Mouse (Mus musculus): ENCODE results near the gene Evx2.

The Evx2 gene

DNA sequence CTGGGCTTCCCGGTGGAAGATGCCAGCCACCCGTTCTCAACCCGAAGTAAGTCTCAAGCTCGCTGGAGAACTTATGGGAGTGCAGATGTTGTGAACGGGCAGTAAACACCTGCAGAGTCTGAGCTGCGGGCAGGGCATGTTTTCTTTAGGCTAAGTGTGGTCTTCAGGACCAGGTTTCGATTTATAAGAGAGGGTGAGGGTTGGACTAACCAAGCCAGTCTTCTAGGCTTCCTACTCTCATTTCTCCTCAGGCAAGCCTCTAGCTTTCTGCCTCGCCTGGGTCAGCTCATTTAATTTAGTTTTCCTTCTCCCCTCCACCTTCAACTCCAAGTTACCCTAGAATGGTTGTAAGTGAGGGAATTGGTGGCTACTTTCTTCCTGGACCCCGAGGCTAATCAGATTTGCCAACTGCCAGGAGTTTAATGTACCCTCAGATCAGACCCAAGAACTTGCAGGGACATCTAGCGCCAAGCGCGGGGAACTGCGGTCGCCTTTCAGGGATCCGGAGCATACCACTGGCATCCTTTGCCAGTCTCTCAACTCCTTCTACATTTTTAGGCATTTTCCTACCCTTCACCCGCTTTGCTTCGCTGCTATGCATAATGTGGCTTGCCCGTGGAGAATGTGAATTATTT, 4.1 kb upstream of the Evx2 start:
- DNase-seq (ENCODE audit: low read depth): no peak

DNA sequence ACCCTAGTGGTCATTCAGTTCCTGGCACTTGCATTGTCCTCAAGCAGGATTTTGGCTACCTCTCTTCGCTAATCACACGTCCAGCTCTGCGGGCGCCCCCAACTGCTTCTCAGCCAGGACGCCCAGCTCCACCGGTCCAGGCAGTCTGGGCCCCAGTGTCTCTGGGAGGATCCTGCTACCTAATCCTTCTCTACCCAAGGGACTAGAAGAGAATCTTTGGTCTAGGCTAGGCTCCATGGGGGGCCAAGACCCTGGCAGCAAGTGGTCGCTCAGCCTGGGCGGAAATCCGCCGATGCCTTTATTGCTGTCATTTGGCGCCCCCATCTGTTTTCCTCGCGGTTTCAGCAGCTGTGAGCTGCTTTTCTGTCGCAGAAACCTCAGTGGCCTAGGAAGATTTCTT, 2.3 kb upstream of the Evx2 start:
- DNase-seq (ENCODE audit: low read depth): no peak

DNA sequence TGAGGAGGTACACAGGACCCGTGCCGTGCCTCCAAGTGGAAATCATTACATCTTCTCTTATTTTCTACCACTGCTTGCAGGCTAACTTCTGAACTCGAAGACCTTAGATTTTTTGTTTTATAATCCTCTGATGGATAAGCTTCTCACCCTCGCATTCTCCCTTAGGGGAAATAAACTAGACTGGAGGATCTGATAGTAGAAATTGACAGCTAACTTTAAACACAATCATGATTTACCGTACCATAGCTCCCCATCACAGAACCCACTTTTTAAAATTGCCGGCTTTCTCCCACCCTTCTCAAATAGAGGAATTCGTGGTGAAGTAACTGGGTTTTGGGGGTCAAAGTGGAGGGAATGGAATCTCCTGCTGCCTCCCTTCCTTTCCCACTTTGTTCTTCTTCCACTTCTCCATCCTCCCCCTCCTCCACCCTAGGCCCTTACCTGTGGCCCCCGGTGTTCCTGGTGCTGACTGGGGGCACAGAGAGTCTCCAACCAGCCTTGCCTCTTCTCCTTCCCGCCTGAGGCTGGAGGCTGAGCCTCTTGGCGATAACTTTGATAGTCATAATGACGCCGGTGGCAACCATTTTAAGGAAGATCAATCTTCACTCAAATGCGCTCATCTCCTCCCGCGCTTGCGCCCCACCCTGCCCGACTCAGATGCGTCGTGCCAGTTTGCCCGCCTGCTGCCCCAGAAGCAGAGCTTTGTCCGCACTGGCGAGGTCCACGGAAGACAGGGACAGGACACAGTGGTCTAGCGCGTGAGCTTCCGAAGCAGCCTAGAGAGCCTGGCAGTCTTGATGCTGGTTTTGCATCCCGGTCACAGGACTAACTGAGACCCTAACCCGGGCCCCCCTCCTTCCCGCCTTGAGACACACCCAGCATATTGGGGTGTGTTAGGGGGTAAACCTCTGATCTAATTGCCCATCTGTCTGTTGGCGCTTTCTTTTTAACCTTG, 1.3 kb upstream of the Evx2 start:
- DNase-seq (ENCODE audit: low read depth): no peak

DNA sequence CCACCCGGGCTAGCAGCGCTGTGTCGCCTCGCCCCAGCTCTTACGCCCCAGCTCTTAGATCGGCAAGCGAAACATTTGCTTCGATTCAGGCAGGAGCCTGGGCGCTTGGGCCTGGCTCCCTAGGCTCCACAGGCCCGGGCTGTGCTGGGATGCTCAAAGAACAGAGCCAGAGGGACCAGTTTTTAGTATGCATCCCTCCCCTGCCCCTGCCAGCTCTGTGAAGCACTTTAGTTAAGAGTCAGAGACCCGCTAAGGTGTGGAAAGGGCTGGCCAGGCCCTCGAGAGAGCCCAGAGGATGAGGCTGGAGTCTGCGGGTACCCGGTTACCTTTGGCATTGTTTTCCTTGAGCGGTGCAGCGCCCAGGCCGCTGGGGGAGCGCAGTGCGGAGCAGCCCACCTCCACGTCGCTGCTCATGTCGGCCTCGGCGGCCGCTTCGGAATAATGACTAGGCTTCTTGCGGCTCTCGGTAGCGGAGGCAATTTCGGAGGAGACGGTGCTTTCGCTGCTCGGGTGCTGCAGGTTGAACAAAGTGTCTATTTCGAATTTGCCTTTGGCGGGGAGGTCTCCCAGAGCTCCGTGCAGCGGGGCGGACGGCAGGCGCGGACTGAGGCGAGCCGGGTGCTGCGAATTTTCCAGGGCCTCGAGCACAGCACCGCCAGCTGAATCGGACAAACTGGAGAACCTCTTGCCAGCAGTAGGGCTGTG, 538 bp downstream of the Evx2 start:
- DNase-seq (ENCODE audit: low read depth): no peak

DNA sequence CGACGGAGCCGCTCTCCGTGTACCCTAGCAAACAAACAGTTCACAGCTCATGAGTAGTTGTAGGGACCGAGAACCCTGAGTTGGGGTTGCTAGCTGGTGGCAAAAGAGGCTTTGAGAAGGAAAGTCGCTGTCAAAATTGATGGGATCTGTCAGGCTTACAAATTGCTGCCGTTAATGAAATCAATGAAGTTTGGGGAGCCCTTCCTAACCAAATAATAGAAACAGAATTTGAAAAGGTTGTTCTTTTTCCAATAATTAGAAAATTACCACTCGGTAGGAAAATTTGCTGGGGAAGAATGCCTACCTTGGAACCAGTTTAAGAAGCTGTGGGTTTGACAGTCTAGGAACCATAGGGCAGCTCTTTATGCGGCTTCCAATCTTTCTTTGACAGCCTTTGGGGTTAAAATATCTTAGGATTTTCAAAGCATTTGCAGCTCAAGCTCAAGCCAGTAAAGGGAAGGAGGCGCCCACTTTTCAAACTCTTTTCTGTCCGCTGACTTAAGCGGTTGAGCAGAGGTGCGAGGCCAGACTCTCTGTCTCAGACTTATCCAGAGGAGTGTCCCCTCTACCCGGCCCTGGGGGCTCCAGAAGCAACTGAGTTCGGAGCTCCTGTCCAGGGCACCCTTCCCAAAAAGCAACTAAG, 1.2 kb downstream of the Evx2 start:
- DNase-seq (ENCODE audit: low read depth): no peak

DNA sequence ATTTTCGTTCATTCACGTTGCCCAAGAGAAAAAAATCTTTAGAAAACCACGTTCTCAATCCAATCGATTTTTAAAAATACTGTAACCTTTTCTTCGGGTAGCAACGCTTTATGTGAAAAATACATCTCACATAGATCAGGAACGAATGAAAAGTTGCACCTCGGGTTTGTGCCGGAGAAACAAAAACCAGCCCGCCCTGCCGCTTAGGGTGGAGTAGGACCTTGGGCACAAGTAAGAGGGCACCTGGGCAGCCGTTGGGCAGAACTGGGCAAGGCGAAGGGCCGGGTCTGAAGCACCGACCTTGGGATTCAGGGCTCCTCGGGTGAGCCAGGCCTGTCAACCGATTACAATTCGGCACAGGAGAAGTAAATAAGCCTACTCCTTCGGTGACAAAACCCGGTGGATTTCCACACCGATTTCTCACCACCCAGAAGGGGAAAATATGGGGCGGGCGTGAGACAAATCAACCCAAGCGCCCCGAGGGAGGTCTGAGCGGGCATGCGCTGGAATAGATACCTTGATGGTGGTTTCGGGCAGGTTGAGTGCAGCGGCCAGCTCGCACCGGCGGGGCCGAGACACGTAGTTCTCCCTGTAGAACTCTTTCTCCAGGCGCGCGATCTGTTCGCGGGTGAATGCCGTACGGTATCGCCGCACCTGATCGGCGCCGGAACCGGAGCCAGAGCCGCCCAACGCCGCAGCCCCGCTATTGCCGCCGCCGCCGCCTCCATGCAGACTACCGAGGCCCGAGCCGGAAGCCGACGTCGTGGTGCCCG, 1.9 kb downstream of the Evx2 start:
- DNase-seq (ENCODE audit: low read depth): peak; percentile 39

DNA sequence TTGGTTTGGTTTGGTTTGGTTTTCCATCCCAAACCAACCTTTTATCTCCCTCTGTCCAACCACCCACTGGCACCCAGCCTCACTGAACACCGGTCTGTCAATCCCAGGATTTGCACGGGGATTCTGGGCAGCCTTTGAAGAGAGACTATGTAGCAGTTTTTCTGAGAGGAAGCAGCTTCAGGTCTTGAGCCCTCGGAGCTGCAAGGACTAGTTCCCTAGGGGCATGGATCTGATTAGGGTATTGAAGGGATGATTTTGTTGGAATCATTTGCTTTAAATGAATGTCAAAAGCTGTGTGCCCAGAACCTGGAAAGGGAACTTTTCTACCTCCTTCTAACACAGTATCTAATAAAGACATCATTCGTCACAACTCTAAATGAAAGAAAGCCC, 2.7 kb downstream of the Evx2 start:
- DNase-seq (ENCODE audit: low read depth): no peak

DNA sequence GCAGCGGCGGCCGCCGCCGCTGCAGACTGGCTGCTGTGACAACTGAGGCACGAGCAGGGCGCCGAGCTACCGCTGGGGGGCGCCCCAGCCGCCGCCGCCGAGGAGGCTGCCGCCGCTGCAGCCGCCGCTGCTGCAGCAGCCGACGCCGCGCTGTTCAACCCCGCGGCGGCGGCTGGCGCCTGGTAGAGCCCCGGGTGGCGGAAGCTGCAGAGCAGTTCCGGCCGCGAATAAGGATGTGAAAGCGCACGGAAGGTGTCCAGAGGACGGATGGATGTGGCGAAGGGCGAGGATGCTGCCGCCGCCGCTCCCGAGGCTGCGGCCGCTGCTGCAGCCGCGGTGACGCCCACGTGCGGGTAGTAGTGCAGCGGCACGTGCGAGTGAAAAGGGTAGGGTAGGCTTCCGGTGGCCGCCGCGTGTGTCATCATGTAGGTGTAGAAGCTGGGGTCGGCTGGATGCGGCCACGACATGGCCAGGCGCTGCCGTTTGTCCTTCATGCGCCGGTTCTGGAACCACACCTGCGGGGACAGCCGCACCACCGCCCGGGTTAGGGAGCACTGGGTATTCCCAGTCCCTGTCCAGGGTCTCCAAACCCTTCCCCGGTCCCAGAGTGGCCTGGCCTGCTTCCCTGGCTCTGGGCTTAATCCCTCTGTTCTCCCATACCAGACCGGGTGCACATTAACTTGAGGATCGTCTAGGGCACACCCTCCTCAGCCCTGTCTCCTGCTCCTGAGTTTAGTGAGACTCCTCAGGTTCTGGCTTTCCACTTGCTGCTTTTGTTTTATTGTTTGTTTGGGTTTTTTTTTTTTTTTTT, 3.3 kb downstream of the Evx2 start:
- peak; percentile 45 for DNase-seq (ENCODE audit: low read depth)

DNA sequence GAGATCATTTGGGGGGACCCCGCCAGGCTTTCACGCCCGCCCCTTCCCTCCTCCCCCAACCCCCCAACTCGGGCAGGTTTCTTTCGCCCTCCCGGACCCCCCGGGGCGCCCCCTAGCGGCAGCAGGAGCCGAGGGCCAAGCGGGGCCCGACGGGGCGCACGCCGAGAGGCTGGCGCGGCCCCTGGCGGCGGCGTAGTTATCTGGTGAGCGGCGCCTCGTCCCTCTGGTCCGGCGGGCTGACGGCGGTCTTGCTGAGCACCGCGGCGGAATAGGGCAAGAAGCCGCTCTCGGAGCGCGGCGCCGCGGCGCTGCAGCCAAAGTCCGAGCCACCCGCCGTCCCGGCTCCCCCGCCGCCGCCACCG, 4.0 kb downstream of the Evx2 start:
- DNase-seq (ENCODE audit: low read depth): no peak

DNA sequence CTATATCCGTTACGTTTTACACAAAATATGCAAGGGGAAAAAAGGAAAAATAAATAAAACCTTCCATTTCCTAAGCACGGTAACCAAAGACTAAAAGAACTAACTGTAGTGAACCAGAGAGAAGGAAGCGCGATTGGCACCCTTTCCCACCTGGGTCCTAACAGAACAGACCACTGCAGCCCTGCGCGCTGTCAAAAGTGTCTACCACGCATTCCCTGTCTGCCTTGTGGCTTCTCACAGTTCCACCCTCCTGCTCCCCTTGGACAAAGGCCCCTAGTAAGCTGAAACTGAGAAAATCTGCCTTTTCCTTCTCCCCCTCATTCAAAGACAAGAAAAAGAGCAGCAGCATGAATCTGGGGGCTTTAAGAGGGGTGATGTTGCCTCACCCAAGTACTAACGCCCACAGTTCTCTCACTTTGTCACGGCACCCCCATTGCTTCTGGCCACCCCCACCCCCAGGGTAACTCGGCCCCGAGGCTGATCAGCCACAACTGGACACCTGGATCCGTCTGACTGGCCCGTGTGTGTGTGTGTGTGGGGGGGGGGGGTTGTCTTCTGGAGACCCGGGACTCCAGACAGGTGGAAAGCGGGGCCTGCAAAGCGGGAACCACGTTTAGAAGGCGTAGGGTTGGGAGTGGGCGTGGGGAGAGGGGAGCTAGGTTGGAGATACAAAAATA, 4.5 kb downstream of the Evx2 start:
- no peak for DNase-seq (ENCODE audit: low read depth)

DNA sequence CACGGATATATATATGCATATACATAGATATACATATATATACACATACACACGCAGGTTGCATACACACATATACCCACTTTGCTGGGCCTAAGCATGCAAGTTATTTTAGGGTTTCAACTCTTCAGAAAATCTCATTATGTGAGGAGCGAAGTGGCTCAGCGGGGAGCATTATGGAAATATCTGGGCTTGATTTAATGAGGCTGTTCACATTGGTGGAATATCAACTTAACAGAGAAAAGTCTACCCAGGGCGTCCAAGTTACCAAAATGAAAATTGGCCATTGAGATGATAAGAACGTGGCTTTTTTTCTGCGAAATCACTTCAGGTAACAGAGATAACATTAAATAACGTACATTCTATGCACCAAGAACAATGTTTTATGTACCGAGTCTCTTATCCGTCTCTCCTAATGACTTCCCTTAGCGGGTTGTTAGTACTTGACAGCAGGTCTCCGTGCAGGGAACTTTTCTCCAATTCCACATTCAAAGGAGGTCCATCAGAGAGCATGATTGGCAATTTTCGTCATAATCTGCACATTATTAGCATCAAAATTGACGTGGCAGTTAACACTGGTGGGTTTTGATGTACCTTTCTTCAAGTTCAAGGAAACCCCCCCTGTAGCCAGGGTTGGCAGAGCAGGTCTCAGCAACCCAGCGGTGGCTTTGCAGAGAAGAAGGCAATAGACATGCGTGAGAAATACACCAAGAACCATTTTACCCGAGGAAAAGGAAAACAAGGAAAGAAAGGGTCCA, 5.4 kb downstream of the Evx2 start:
- no peak for DNase-seq (ENCODE audit: low read depth)

DNA sequence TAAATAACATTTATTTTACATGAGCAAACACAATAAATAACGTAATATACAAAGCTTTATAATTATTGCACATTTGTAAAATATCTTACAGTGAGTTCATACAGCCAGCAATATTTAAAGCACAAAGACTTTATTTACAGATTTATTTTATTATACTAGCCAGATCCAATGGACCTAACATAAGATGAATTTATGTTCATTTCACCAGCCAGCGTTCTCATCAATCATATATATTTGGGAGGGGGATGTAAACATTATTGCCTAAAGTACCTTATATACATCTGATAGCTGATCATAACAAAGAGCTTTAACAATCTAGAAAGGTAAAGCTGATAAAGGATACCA, 6.4 kb downstream of the Evx2 start:
- no peak for DNase-seq (ENCODE audit: low read depth)

DNA sequence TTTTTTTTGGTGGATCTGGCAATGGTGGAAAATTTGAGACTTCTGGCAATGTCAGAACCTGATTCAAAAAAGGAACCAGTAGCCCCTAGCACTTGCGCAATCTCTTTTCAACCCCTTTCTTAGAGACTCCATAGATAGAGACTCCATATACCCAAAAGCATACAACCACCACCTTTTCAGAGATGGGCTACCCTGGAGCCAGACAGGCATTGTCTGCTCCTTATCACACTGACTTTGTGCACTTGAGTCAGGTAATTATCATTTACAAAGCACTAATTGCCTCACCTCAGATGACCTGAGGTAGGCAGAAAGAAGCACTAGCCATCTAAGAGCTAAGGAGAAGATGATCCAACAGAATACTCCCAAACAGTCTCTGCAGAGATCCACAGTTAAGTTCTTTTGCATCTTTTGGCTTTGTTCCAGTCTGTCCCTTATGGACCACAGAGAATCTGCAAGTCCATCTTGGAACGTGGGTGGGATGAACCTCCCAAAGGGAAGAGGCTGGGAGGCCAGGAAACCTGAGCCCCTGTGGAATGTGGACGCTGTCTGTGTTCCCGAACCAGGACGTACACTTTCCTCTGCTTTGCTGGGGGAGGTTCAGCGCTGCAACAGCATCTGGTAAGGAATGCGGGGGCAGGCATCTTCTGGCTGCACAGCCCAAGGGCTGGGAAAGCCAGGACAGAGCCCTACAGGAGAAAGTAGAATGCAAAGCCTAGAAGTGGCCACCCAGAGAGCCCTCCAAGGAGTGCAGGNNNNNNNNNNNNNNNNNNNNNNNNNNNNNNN, 12.1 kb downstream of the Evx2 start:
- no peak for DNase-seq (ENCODE audit: low read depth)

DNA sequence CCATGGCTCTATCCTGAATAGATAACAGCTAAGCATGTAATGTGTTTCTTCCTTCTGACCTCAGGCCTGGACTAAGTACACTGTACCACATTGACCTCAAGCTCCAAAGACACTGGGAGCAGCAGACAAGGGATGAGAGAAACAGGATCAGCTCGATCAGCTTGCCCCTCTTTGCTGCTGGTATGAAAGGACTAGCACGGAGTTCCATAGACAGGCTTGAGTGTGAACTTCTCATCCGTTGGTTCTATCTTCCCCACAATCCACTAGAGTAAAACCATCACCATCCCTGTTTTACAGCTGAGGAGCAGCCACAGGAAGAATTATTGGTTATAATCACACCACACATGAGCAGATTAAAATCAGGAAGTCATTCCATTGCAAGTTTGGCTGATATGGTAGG, 13.7 kb downstream of the Evx2 start:
- DNase-seq (ENCODE audit: low read depth): no peak

DNA sequence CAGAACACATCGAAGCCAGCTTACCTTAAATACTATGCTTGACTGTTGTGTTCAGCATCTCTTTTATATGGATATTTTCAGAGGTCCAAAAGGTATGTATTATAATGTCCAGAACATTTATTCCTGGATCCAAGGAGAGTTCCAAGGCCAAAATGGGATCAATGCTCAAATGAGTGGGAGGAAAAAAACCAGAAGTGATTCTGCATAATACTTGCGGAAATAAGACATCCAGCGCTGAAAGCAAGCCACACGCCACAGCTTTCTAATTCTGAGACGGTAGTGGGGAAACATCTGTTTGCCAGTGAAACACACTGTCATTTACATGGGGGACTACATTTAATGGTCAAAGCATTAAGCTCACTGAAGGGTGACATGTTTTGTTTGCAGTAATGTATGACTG, 16.9 kb downstream of the Evx2 start:
- DNase-seq (ENCODE audit: low read depth): no peak

DNA sequence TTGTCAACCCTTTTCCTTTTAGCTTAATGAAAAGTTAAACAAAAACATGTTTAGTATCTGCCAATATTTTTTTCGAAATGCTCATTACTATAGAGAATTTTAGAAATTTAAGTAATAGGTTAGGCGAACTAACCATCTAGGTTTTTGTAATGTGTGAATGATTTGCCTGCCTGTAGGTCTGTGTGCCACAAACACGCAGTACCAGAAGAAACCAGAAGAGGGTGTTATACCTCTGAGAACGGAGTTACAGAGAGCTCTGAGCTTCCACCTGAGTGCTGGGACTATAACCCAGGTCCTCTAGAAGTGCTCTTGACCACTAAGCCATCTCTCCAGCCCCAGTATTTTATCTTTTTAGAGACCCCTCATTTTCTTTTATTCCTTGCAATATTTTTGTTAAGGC, 23.9 kb downstream of the Evx2 start:
- no peak for DNase-seq (ENCODE audit: low read depth)

DNA sequence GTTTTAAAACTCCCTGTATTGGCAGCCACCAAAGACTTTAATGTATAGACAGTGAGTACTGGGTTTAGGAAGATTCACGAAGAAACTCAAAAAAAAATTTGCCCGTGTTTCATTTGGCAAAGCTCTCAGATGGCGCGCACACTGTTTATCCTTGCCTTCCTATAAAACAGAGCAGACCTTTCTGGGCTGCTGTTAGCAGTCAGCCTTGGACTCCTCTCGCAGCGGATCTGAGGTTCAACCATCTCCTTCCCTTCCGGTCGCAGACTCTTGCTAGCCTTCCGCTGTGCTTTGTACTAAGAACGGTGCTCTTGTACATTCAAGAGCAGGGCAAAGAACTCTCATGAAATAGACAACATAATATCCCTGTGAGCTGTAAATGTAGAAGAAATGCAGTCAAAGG, 39.0 kb downstream of the Evx2 start:
- no peak for DNase-seq (ENCODE audit: low read depth)

DNA sequence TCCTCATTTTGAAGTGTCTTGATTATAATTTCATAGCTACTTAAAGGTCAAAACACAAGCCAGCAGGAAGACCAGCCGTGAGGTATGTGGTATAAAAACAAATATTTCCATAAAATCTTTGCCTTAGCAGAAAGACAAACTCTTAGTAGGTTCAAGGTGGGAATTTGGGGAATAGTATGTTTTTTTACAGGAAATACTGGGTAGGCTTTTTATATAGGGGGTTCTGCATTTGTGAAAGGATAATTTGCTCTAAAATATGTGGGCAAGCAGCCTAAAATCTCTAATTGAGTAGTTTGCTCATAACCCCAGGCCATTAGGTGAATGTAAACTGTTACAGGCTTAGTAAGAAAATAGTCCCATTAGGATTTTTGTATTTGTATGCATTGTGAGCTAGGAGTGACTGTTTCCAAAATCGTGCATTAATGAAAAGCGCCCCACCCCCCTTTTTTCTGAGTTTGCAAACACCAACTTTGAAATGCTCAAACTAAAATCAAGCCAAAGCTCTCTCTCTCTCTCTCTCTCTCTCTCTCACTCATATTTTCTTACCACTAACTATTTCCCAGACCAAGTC, 39.6 kb downstream of the Evx2 start:
- DNase-seq (ENCODE audit: low read depth): no peak

DNA sequence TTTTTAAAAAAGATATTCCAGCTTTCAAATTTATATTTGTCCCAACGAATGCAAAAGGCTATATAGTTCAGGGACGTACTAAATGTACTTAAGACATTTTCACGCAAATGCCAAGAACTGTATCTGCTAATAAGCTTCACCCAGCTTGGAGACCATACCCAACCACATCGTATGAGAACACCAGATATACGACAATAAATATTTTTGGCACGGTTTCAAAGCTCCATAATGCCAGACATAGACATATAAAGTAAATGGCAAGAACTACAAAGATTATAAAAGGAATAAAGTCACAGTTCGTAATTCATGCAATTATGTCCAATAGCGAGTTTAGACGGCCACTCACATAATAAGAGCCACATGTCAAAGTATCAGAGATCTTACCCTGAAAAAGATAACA, 41.7 kb downstream of the Evx2 start:
- DNase-seq (ENCODE audit: low read depth): no peak

All from naive thymus-derived CD4-positive, alpha-beta T cell, adult 2 months (primary cell).